Mouse (Mus musculus) kidney, postnatal 14 days (tissue): ENCODE measurements around the gene Gm11757.
"Not testable (repeated sequence)": the region's sequence is repeated elsewhere in the genome, so short reads cannot be mapped to it uniquely, and the experiment has no call there.

ENCODE experiments used
- DNase-seq: peaks from one replicate; pipeline ENCODE4 v3.0.0; 2022; ENCODE audit warnings: mixed read lengths

The Gm11757 gene

DNA sequence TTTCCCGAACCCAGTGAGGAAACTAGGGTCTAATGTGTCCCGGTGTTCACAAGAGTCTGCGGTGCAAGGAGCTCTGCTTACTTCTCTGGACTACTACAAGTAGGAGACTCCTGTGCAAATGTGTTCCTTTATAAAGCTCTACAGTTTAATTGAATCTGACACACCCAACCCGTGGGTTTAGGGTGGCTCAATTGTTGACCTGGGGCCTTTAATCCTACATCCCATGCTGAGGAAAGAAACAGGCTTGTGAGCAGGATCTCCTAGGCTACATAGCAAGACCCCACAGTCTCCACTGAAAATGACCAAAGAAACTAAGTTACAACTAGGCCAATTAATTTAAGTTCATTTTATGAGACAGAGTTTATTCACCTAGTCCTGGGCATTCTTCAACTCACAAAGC, at the start of gene Gm11757:
Gm11757 (minus strand) TSS at position 101 of the 400 bp plus-strand sequence.
- DNase-seq = not testable (repeated sequence)

DNA sequence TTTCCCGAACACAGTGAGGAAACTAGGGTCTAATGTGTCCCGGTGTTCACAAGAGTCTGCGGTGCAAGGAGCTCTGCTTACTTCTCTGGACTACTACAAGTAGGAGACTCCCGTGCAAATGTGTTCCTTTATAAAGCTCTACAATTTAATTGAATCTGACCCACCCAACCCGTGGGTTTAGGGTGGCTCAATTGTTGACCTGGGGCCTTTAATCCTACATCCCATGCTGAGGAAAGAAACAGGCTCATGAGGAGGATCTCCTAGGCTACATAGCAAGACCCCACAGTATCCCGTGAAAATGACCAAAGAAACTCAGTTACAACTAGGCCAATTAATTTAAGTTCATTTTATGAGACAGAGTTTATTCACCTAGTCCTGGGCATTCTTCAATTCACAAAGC, 29.7 kb upstream of the Gm11757 start, which contains the start of gene Gm11756:
Gm11756 (minus strand) TSS at position 101 of the 400 bp plus-strand sequence.
- DNase-seq = not testable (repeated sequence)

DNA sequence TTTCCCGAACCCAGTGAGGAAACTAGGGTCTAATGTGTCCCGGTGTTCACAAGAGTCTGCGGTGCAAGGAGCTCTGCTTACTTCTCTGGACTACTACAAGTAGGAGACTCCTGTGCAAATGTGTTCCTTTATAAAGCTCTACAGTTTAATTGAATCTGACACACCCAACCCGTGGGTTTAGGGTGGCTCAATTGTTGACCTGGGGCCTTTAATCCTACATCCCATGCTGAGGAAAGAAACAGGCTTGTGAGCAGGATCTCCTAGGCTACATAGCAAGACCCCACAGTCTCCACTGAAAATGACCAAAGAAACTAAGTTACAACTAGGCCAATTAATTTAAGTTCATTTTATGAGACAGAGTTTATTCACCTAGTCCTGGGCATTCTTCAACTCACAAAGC, 14.9 kb upstream of the Gm11757 start, which contains the start of gene Gm13871:
Gm13871 (minus strand) TSS at position 101 of the 400 bp plus-strand sequence.
- DNase-seq = not testable (repeated sequence)

DNA sequence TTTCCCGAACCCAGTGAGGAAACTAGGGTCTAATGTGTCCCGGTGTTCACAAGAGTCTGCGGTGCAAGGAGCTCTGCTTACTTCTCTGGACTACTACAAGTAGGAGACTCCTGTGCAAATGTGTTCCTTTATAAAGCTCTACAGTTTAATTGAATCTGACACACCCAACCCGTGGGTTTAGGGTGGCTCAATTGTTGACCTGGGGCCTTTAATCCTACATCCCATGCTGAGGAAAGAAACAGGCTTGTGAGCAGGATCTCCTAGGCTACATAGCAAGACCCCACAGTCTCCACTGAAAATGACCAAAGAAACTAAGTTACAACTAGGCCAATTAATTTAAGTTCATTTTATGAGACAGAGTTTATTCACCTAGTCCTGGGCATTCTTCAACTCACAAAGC, 14.7 kb downstream of the Gm11757 start, which contains the start of gene Gm11758:
Gm11758 (minus strand) TSS at position 101 of the 400 bp plus-strand sequence.
- not testable (repeated sequence) for DNase-seq
